Mouse (Mus musculus) ES-Bruce4 (cell line): Measurements from ENCODE around the gene Pnpla7.

Source experiments
- CTCF ChIP-seq: IDR thresholded peaks from one replicate; pipeline ENCODE4 v1.8.1; 2011; ENCODE audit warnings: low read depth, low read length
- EP300 ChIP-seq: IDR thresholded peaks from 2 replicates; pipeline ENCODE4 v1.6.1; 2011; ENCODE audit warnings: low read depth, low read length; ENCODE audit not compliant: insufficient read depth
- POLR2A ChIP-seq: IDR thresholded peaks from one replicate; pipeline ENCODE4 v1.8.1; 2011; ENCODE audit warnings: low read length; ENCODE audit not compliant: insufficient read depth

DNA sequence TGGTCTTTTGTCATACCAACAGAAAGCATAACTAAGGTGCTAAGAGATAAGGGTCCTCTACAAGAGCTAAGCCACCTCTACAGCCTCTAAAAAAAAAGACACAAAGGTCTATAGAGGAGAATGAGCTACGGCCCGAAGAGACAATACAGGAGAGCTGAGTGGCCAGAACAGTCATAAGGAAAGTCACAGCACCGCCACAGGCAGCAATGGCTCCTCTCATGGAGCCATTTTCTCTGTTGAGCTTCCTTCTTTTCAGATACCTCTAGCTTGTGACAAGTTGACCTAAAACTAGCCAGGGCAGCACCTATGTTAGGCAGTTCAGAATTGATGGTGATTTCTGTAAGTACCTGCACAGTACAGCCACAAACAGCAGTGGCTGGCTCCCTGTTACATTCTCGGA lies 90.7 kb downstream of the Pnpla7 start:
- no peak for TF ChIP-seq POLR2A
- TF ChIP-seq CTCF = no peak
- TF ChIP-seq EP300 = no peak
